Mouse (Mus musculus): ENCODE measurements at regions not wholly inside any gene's neighbourhood (a gene's known extent, or its start where the extent isn't known, plus 50 kb on each side); places are given as distances from the start of the nearest gene placed in this dataset.

- no peak for DNase-seq
These were observed 68.6 kb upstream of the Spaca7 start for GRCm38 (mm10) chr8:12504240-12504639.

GRCm38 (mm10) chr8:12504777-12505176 is 68.1 kb upstream of the Spaca7 start:
- no peak for DNase-seq

- no peak for DNase-seq
These were observed 62.6 kb upstream of the Spaca7 start for GRCm38 (mm10) chr8:12510233-12510632.

- no peak for DNase-seq
These were observed 59.8 kb upstream of the Spaca7 start for GRCm38 (mm10) chr8:12513042-12513441.

GRCm38 (mm10) chr8:12514138-12514537 is 58.7 kb upstream of the Spaca7 start:
- DNase-seq = no peak

GRCm38 (mm10) chr8:12521636-12522035 is 51.2 kb upstream of the Spaca7 start:
- no peak for DNase-seq
